Mouse (Mus musculus) thymus, adult 2 months (tissue): ENCODE measurements around the gene Klhdc2. TPM values are rescaled to one million over a fixed set of nuclear protein-coding genes. Genes with fewer than 3 reads are reported as not detected.

Experiments used
- DNase-seq: peaks from one replicate; pipeline ENCODE4 v3.0.0; 2021
- H3K27ac ChIP-seq: fragments of 200-500 bp; 2 replicates; pipeline ENCODE4 v1.5.1; 2012; ENCODE audit warnings: low read length, control low read depth; ENCODE audit not compliant: control insufficient read depth, insufficient read depth
- H3K27me3 ChIP-seq: fragments of 200-500 bp; 2 replicates; pipeline ENCODE4 v1.6.1; 2012; ENCODE audit warnings: mild to moderate bottlenecking, low read length, moderate library complexity, mixed read lengths; ENCODE audit not compliant: control insufficient read depth, insufficient read depth
- H3K36me3 ChIP-seq: fragments of 200-500 bp; 2 replicates; pipeline ENCODE4 v1.6.1; 2012; ENCODE audit warnings: mild to moderate bottlenecking, low read length, moderate library complexity; ENCODE audit not compliant: control insufficient read depth, insufficient read depth
- H3K4me1 ChIP-seq: fragments of 200-500 bp; replicated peaks from 2 replicates; pipeline ENCODE4 v1.6.1; 2012; ENCODE audit warnings: low read length; ENCODE audit not compliant: control insufficient read depth, insufficient read depth
- H3K4me3 ChIP-seq: fragments of 200-500 bp; 2 replicates; pipeline ENCODE4 v1.5.1; 2012; ENCODE audit warnings: mild to moderate bottlenecking, low read length, control low read depth, moderate library complexity; ENCODE audit not compliant: control insufficient read depth, insufficient read depth
- CTCF ChIP-seq: fragments of 200-500 bp; IDR thresholded peaks from 2 replicates; pipeline ENCODE4 v1.5.1; 2012; ENCODE audit warnings: mild to moderate bottlenecking, control low read depth, low read length, moderate library complexity, borderline replicate concordance; ENCODE audit not compliant: control insufficient read depth, poor library complexity, insufficient read depth; ENCODE audit errors: extremely low read depth
- POLR2A ChIP-seq: fragments of 200-500 bp; IDR thresholded peaks from 2 replicates; pipeline ENCODE4 v1.6.1; 2012; ENCODE audit warnings: mild to moderate bottlenecking, low read length, control low read depth, moderate library complexity; ENCODE audit not compliant: control insufficient read depth, poor library complexity, insufficient read depth; ENCODE audit errors: extremely low read depth
- WGBS: fragments of 180-500 bp; shearing (Covaris S2); methylation state at CpG from one replicate; pipeline ENCODE4 v1.1.7; 2018; 5-methylcytosine and 5-hydroxymethylcytosine counted together
- polyA plus RNA-seq: library from polyadenylated mRNA; depleted of rRNA; stranded (reverse); fragments of >200 nt; gene quantifications from 2 replicates; pipeline ENCODE4 v1.2.3, GENCODE M21; 2012

Gene Klhdc2
- polyA plus RNA-seq, 1 experiment: 20.0 TPM

GRCm38 (mm10) chr12:69265031-69265430 lies 31.4 kb upstream of the Klhdc2 start:
- TF ChIP-seq CTCF (no peak), POLR2A (no peak)
- WGBS: 97% methylated on average over 3 of the region's 3 CpGs
- H3K4me3 ChIP-seq: no peak overlapping the region
- H3K36me3 ChIP-seq: no peaks in the 10 kb centered on the region
- no peak for DNase-seq
- H3K4me1 ChIP-seq: no peaks in the 10 kb centered on the region
- H3K27ac ChIP-seq: no peak overlapping the region
- no peaks in the 10 kb centered on the region for H3K27me3 ChIP-seq

DNA sequence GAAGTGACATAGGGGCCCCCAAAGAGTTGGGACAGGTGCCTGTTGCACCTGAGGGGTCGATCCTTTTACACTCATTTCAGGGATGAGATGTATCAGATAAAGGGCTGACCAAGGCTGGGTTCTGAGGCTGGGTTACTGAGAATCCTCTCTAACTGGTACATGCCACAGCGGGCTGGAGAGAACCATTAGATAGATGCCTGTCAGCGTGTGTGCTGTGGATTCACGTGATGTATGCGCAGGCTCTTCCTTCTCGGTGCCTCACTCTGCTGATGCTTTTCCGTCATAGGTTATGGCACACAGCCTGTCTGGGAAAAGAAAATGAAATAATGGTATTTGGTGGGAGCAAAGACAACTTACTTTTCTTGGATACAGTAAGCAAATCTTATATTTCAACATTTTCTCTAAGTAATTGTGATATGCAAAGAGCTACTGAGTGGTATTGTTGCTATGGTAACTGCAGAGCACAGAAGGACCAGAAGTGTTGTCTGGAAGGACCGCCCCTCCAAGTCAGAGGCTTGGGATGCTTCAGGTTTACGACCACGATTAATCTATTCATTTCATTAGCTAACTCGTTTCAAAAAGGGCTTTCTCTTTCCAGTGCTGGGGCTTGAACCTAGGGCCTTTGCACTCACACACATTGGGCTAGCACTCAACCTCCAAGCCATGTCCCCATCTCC lies 28.4 kb upstream of the Klhdc2 start:
- TF ChIP-seq CTCF (no peak), POLR2A (no peak)
- Histone ChIP-seq H3K4me1 (no peaks in the 10 kb centered on the region), H3K27me3 (no peaks in the 10 kb centered on the region), H3K36me3 (no peaks in the 10 kb centered on the region), H3K4me3 (no peak overlapping the region), H3K27ac (no peak overlapping the region)
- no peak for DNase-seq
- 90% methylated on average over 11 of the region's 11 CpGs for WGBS

- TF ChIP-seq CTCF (no peak), POLR2A (no peak)
Measured at GRCm38 (mm10) chr12:69268956-69269355, 27.5 kb upstream of the Klhdc2 start.

DNA sequence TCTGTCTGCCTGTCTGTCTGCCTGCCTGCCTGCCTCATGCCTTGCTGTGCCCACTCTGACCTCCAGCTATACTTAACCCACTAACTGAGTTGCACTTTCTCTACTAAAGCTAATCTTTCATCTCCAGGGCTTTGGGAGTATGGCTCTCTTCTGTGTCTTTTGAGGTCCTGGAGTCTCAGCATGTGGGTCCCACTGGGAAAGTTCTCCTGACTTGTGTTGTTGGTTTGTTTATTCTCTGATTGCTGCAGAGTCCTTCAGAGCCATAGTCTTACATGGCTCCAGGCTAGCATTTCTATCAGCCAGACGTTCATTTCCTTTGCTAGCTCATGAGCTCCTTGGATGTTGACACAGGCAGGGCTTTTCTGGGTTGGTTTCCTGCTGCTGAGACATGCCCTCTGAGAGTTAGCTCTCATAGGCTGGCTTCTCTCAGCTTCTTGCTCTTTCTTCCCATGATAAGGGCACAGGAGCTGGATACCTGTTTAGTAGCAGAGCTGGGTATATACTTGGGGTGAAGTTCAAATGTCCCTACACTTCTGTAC lies 16.5 kb upstream of the Klhdc2 start:
- no peaks in the 10 kb centered on the region for H3K4me1 ChIP-seq
- WGBS: 34% methylated on average over 1 of the region's 1 CpGs
- H3K27me3 ChIP-seq: no peaks in the 10 kb centered on the region
- DNase-seq: no peak
- H3K36me3 ChIP-seq: no peaks in the 10 kb centered on the region
- TF ChIP-seq POLR2A (no peak), CTCF (no peak)
- no peak overlapping the region for H3K4me3 ChIP-seq
- H3K27ac ChIP-seq: no peak overlapping the region

More at GRCm38 (mm10) chr12:69268956-69269355, 27.5 kb upstream of the Klhdc2 start:
- no peak overlapping the region for H3K4me3 ChIP-seq
- H3K36me3 ChIP-seq: no peaks in the 10 kb centered on the region
- DNase-seq: no peak
- no peaks in the 10 kb centered on the region for H3K4me1 ChIP-seq
- WGBS: 95% methylated on average over 2 of the region's 2 CpGs
- no peaks in the 10 kb centered on the region for H3K27me3 ChIP-seq
- H3K27ac ChIP-seq: no peak overlapping the region

DNA sequence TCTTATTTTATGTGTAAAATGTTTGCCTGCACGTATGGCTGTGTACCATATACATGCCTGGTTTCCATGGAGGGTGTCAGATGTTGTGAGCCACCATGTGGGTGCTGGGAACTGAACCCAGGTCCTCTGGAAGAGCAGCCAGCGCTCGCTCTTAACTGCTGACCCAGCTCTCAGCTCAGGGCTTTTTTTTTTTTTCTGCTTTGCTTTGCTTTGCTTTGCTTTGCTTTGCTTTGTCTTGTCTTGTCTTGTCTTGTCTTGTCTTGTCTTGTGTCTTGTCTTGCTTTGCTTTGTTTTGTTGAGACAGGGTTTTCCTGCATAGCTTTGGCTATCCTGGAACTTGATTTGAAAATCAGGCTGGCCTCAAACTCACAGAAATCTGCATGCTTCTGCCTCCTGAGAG lies 15.6 kb upstream of the Klhdc2 start:
- H3K27me3 ChIP-seq: no peaks in the 10 kb centered on the region
- no peak overlapping the region for H3K27ac ChIP-seq
- no peaks in the 10 kb centered on the region for H3K36me3 ChIP-seq
- DNase-seq: no peak
- no peaks in the 10 kb centered on the region for H3K4me1 ChIP-seq
- TF ChIP-seq POLR2A (no peak), CTCF (no peak)
- no peak overlapping the region for H3K4me3 ChIP-seq
- WGBS: 98% methylated on average over 3 of the region's 3 CpGs

- DNase-seq: no peak
- Histone ChIP-seq H3K4me3 (no peak overlapping the region), H3K36me3 (no peaks in the 10 kb centered on the region), H3K4me1 (no peaks in the 10 kb centered on the region), H3K27ac (no peak overlapping the region), H3K27me3 (no peaks in the 10 kb centered on the region)
- 96% methylated on average over 7 of the region's 7 CpGs for WGBS
- TF ChIP-seq POLR2A (no peak), CTCF (no peak)
Measured at GRCm38 (mm10) chr12:69283146-69283545, 13.3 kb upstream of the Klhdc2 start.
